Mouse (Mus musculus): ENCODE data around the gene Onecut1. TPM values are rescaled to one million over a fixed set of nuclear protein-coding genes. Genes with fewer than 3 reads are reported as not detected.

Onecut1 gene
- polyA plus RNA-seq, 1 experiment from 2014 or later: 2.0 TPM

DNA sequence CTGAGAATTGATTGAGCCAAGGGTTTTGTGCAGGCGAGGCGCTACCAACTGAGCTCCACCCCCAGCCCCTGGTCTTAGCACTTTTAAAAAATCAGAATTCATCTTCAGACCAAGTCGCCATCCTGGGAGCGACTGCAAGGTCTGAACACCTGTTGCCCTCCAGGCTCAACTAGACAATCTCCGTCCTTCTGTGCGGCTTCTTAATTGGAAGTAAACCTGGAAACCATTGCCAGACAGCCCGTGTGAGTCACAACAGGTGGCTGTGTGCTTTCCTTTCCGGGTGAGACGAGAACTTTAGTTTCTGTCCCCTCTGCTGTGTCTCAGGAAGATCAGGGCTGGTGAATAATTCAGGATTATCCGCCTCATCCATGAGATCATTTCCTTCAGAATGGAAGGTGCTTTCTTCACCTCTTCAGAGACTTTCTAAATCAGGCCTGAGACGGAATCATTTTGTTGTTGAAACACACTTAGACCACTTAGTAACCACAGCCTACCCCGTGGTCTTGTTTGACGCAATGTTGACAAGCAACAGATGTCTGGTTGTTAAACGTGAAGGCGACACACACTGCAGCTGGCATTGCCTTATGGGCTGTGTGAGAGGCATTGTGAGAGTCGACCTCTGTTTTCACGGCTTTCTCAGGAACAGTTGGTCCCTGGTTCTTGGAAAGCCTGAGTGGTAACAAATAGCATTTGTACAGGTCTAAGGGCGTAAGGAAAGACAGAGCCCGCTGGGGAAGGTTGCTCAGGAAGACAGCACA, 51.1 kb downstream of the Onecut1 start:
- H3K27ac ChIP-seq (replicated peaks): no peak overlapping the region
- 53% methylated on average over 19 of the region's 19 CpGs for WGBS (ENCODE audit: insufficient replicate concordance)
- H3K4me1 ChIP-seq (replicated peaks): no peaks in the 10 kb centered on the region
- H3K36me3 ChIP-seq (replicated peaks): no peaks in the 10 kb centered on the region
- no peak overlapping the region for H3K4me2 ChIP-seq
- no peak overlapping the region for H3K4me3 ChIP-seq (replicated peaks)
- no peak for ATAC-seq (ENCODE audit: insufficient read depth)
- no peak overlapping the region for H3K9ac ChIP-seq
- no peaks in the 10 kb centered on the region for H3K27me3 ChIP-seq
- no peaks in the 10 kb centered on the region; the same call in 1 of the 2 replicates for H3K9me3 ChIP-seq (replicated peaks)

DNA sequence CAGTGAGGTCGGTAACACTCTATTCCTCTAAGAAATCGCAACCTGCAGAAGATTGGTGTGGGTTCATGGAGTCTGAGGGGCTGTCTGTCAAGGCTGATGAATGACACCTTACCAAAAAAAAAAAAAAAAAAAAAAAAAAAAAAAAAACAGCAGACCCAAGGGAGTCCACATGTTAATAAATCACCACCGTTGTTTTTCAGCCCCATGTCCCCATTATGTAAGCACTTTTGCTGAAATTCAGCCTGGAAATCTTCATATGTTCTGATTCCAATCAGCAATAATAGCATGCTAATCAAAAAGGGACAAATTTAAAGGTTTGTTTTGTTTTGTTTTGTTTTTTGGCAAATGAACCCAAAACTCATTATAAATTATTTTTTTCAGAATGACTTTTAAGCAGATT, 53.9 kb downstream of the Onecut1 start:
- no peaks in the 10 kb centered on the region for H3K36me3 ChIP-seq (replicated peaks)
- H3K9ac ChIP-seq: no peak overlapping the region
- H3K4me2 ChIP-seq: no peak overlapping the region
- H3K27me3 ChIP-seq: no peaks in the 10 kb centered on the region
- no peak for ATAC-seq (ENCODE audit: insufficient read depth)
- no peak overlapping the region for H3K4me3 ChIP-seq (replicated peaks)
- H3K4me1 ChIP-seq (replicated peaks): no peaks in the 10 kb centered on the region
- H3K27ac ChIP-seq (replicated peaks): no peak overlapping the region
- H3K9me3 ChIP-seq (replicated peaks): no peaks in the 10 kb centered on the region; the same call in 1 of the 2 replicates
- 55% methylated on average over 3 of the region's 3 CpGs for WGBS (ENCODE audit: insufficient replicate concordance)

DNA sequence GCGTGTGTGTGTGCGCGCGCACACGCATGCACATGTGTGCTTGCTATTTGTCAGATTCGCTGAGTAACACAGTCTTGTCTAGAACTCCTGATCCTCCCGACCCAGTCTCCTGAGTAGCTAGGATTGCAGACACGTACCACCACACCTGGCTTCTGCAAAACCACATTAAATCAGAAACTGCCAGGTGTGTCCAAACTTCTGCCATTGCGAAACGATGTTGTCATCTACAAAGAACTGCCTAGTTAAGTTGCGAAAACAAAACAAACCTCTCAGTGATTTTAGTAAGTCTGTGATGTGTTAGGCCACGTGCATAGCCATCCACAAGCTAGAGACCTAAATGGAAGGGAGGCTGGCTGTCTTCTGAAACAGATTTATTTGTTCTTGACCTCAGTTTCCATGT, 58.7 kb downstream of the Onecut1 start:
- Histone ChIP-seq H3K9ac (no peak overlapping the region), H3K27ac (replicated peaks) (no peak overlapping the region), H3K36me3 (replicated peaks) (no peaks in the 10 kb centered on the region), H3K27me3 (no peaks in the 10 kb centered on the region), H3K9me3 (replicated peaks) (no peaks in the 10 kb centered on the region; the same call in 1 of the 2 replicates), H3K4me1 (replicated peaks) (no peaks in the 10 kb centered on the region), H3K4me3 (replicated peaks) (no peak overlapping the region), H3K4me2 (no peak overlapping the region)
- 74% methylated on average over 12 of the region's 12 CpGs for WGBS (ENCODE audit: insufficient replicate concordance)
- ATAC-seq (ENCODE audit: insufficient read depth): no peak

DNA sequence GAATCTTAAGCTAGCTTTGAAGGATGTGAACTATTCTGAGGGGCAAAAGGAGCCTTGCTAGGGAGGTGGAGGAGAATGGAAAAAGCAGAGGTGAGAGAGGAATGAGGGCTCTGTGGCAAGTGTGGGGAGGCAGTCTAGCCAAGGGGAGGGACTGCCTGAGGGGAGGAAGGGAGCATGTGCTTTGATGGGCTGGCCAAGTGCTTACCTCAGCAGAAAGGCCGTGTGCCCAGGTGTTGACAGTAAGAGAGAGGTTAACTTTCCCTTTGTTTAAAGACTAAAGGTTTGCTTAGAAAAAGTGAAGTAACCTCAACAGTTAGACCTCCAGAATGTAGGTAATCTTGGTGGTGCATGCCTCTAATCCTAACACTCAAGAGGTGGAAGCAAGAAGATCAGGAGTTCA, 59.7 kb downstream of the Onecut1 start:
- 27% methylated on average over 1 of the region's 1 CpGs for WGBS (ENCODE audit: insufficient replicate concordance)
- Histone ChIP-seq H3K9ac (no peak overlapping the region), H3K4me1 (replicated peaks) (no peaks in the 10 kb centered on the region), H3K27ac (replicated peaks) (no peak overlapping the region), H3K36me3 (replicated peaks) (no peaks in the 10 kb centered on the region), H3K4me2 (no peak overlapping the region), H3K27me3 (no peaks in the 10 kb centered on the region), H3K9me3 (replicated peaks) (no peaks in the 10 kb centered on the region; the same call in 1 of the 2 replicates), H3K4me3 (replicated peaks) (no peak overlapping the region)
- ATAC-seq (ENCODE audit: insufficient read depth): no peak

DNA sequence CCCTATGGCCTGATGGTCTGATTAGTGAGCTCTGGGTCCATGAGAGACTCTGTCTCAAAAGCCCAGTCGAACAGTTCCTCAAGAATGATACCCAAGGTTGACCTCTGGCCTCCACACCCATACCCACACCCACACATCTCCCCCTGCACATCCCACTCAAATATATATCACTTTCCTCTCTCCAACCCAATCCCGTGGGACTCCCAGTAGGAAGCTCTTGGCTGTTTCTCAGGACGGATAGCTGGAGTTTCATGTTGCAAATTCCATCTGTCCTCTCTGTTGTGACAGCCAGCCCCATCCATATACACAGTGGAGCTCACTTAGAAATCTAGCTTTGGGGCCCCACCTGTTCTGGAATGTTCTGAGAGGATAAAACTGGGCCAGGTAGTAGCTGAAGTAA, 61.2 kb downstream of the Onecut1 start:
- H3K4me3 ChIP-seq (replicated peaks): no peak overlapping the region
- WGBS (ENCODE audit: insufficient replicate concordance): 42% methylated on average over 3 of the region's 3 CpGs
- no peaks in the 10 kb centered on the region for H3K27me3 ChIP-seq
- no peaks in the 10 kb centered on the region for H3K36me3 ChIP-seq (replicated peaks)
- H3K4me2 ChIP-seq: no peak overlapping the region
- H3K4me1 ChIP-seq (replicated peaks): no peaks in the 10 kb centered on the region
- H3K27ac ChIP-seq (replicated peaks): no peak overlapping the region
- no peaks in the 10 kb centered on the region for H3K9me3 ChIP-seq (replicated peaks)
- no peak for ATAC-seq (ENCODE audit: insufficient read depth)
- H3K9ac ChIP-seq: no peak overlapping the region

DNA sequence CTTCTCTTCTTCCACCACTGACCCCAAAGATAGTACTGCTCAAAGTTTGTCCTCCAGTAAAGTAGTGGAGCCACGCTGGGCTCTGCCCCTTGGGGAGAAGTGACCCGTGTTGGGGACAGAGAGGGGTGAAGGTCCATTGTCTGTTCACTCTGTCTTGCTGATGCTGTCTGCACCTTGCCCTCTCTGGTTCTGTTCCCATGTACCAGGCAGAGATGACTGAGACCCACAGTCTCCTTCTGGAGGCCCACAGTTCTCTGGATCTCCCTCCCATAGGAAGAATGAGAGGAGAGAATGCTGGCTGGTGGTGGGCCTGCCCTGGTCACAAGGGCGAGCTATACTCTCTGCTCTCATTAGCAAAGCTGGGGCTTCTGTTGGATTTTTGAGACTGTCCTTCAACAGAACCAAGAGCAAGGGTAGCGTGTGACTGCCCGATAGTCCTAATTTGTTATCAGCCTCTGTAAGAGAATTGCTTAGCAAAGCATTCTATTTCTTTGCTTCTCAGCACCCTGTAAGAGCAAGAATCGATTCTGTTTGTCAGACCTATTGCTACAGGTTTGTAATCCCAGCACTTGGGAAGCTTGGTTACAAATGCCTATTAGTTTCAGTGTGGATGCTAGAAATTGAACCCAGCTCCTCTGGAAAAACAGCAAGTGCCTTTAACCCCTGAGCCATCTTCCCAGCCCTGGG, 61.7 kb downstream of the Onecut1 start:
- Histone ChIP-seq H3K9ac (no peak overlapping the region), H3K27me3 (no peaks in the 10 kb centered on the region), H3K4me3 (replicated peaks) (no peak overlapping the region), H3K36me3 (replicated peaks) (no peaks in the 10 kb centered on the region), H3K9me3 (replicated peaks) (no peaks in the 10 kb centered on the region), H3K4me1 (replicated peaks) (no peaks in the 10 kb centered on the region), H3K27ac (replicated peaks) (no peak overlapping the region), H3K4me2 (no peak overlapping the region)
- no peak for ATAC-seq (ENCODE audit: insufficient read depth)
- WGBS (ENCODE audit: insufficient replicate concordance): 61% methylated on average over 6 of the region's 6 CpGs

DNA sequence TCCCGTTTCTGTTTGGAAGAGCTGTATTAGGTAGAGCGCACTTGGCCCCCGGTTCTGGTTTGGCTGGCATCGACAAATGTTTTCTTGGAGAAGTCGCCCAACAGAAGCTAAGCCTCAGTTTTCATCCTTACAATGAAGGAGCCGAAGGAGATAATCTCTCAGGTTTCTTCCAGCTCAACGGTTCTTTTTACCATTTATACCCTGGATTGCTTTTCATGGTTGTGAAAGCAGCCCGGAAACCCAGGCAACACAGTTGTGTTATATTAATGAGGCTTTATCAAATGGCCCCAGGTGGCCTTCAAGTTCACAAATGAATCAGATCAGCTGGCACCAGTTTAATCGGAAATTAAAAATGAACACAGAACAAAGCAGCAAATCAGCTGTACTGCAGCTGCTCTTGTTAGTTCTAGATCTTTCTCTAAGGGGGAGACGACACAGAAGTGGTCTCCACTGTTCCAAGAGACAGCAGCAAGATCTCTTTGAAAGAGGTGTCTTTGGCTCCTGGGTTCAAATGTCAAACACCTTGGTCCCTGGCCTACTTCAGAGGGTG, 63.6 kb downstream of the Onecut1 start:
- no peak overlapping the region for H3K4me3 ChIP-seq (replicated peaks)
- H3K9ac ChIP-seq: no peak overlapping the region
- H3K27ac ChIP-seq (replicated peaks): no peak overlapping the region
- no peak overlapping the region for H3K4me2 ChIP-seq
- H3K36me3 ChIP-seq (replicated peaks): no peaks in the 10 kb centered on the region
- 66% methylated on average over 10 of the region's 10 CpGs for WGBS (ENCODE audit: insufficient replicate concordance)
- no peaks in the 10 kb centered on the region for H3K4me1 ChIP-seq (replicated peaks)
- no peak for ATAC-seq (ENCODE audit: insufficient read depth)
- H3K9me3 ChIP-seq (replicated peaks): no peaks in the 10 kb centered on the region
- H3K27me3 ChIP-seq: no peaks in the 10 kb centered on the region

DNA sequence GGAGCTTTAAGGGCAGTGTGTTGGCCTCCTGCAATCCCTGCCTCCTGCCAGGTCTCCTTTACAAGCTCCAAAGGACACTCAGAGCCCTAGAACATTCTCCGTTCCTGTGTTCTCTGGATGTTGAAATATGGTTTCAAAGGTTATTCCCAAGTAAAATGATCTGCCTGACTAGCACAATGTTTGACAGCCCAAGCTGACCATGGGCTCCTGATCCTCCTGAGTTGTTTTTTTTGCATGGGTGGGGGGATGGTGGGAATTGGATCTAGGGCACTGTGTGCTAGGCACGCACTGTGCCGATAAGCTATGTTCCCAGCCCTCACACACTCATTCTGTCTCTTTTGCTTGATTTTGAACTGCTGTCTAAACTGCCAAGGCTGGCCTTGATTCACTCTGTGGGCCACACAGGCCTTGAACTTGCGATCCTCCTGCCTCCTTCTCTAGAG, 68.3 kb downstream of the Onecut1 start:
- Histone ChIP-seq H3K4me2 (no peak overlapping the region), H3K27ac (replicated peaks) (no peak overlapping the region), H3K27me3 (no peaks in the 10 kb centered on the region), H3K4me3 (replicated peaks) (no peak overlapping the region), H3K36me3 (replicated peaks) (no peaks in the 10 kb centered on the region), H3K4me1 (replicated peaks) (no peaks in the 10 kb centered on the region), H3K9ac (no peak overlapping the region), H3K9me3 (replicated peaks) (no peaks in the 10 kb centered on the region)
- 68% methylated on average over 4 of the region's 4 CpGs for WGBS (ENCODE audit: insufficient replicate concordance)
- ATAC-seq (ENCODE audit: insufficient read depth): peak; percentile 52

DNA sequence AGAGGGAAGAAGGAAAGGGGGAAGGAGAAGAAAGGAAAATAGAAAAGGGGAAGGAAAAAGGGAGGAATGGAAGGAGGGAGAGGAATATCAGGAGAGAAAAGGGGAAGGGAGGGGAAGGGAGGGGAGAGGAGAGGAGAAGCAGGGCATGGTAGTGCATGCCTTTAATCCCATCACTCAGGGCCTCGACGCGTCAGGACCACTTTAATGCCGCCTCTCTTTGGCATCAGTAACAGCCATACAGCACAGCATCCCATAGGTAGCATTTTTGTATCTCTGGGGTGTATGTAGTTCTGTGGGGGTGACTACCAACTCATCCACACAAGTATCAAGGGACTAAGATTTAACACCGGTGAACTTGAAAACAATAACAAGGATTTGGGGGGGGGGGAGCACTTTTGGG, 68.9 kb downstream of the Onecut1 start:
- ATAC-seq (ENCODE audit: insufficient read depth): no peak
- Histone ChIP-seq H3K4me2 (no peak overlapping the region), H3K27ac (replicated peaks) (no peak overlapping the region), H3K9me3 (replicated peaks) (no peaks in the 10 kb centered on the region), H3K4me1 (replicated peaks) (no peaks in the 10 kb centered on the region), H3K27me3 (no peaks in the 10 kb centered on the region), H3K36me3 (replicated peaks) (no peaks in the 10 kb centered on the region), H3K9ac (no peak overlapping the region), H3K4me3 (replicated peaks) (no peak overlapping the region)
- WGBS (ENCODE audit: insufficient replicate concordance): 64% methylated on average over 5 of the region's 5 CpGs

DNA sequence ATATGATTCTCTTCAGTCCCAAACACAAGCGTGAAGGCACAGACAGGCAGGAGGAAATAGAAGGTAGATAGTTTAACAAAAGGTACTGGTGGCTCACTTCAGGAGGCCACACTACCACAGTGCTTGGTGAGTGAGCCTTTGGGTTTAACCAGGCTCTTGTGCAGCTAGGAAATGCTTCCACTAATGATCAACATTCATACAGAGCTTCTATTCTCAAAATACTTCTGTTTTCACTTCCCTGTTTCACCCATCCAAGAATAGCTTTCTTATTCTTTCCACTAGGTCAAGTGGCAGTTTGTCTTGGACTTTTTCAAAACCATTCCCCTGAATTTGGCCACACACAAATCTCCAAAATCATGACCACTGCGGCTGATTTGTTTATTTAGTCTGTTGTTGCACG, 73.6 kb downstream of the Onecut1 start:
- no peaks in the 10 kb centered on the region for H3K36me3 ChIP-seq (replicated peaks)
- WGBS (ENCODE audit: insufficient replicate concordance): 53% methylated on average over 3 of the region's 3 CpGs
- no peaks in the 10 kb centered on the region for H3K9me3 ChIP-seq (replicated peaks)
- no peak overlapping the region for H3K9ac ChIP-seq
- no peak overlapping the region for H3K27ac ChIP-seq (replicated peaks)
- no peak overlapping the region for H3K4me2 ChIP-seq
- ATAC-seq (ENCODE audit: insufficient read depth): no peak
- H3K4me3 ChIP-seq (replicated peaks): no peak overlapping the region
- H3K27me3 ChIP-seq: no peaks in the 10 kb centered on the region
- peaks cover 7% of the 10 kb centered on the region; the same call in 1 of the 2 replicates for H3K4me1 ChIP-seq (replicated peaks)

DNA sequence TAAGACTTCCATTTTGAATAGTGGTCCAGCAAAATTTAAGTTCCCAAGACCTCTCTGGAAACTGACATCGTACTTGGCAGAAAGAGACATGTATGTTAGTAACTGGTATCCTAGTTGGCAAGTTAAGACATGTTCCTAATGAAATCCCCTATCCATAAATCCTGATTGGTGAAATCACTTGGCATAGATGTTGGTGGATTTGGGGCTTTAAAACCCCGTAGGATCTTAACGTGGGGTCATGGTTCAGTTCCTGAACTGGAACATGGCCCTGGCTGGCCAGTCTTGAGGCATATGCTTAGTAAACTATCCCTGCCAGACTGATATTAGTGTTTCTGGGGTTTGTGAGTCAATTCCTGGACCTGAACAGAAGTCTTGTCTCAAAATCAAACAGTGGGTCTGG, 76.0 kb downstream of the Onecut1 start:
- no peaks in the 10 kb centered on the region for H3K27me3 ChIP-seq
- H3K4me1 ChIP-seq (replicated peaks): peaks cover 7% of the 10 kb centered on the region; the same call in 1 of the 2 replicates
- H3K9ac ChIP-seq: no peak overlapping the region
- H3K4me3 ChIP-seq (replicated peaks): no peak overlapping the region
- H3K36me3 ChIP-seq (replicated peaks): no peaks in the 10 kb centered on the region
- ATAC-seq (ENCODE audit: insufficient read depth): no peak
- H3K27ac ChIP-seq (replicated peaks): no peak overlapping the region
- H3K4me2 ChIP-seq: no peak overlapping the region
- no peaks in the 10 kb centered on the region for H3K9me3 ChIP-seq (replicated peaks)
- 66% methylated on average over 3 of the region's 3 CpGs for WGBS (ENCODE audit: insufficient replicate concordance)

Data from liver, embryonic 15.5 days (tissue).